Mouse (Mus musculus) kidney, postnatal 14 days (tissue): ENCODE results near the gene Olfr65.

Experiments used
- DNase-seq: peaks from one replicate; pipeline ENCODE4 v3.0.0; 2022; ENCODE audit warnings: mixed read lengths

The Olfr65 gene

DNA sequence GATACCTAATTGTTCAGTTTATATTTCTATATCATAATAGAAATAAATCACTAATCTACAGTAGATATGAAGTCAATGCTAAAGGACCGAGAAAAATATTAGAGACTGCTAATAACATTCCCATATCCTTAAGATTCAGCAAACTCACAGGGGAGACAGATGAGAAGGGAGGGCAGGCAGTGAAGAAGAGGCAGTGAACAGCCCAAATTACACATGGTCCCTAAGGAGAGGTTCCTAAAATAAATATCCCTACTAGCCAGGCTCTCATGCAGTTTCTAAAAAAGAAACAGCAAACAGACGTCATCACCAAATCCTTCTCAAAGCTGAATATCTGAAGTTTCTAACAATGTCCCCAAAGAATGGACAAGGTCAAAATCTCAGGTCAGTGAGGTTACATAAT, at the start of gene Olfr65:
Olfr65 (plus strand) TSS at position 301 of the 400 bp plus-strand sequence.
- DNase-seq: no peak

DNA sequence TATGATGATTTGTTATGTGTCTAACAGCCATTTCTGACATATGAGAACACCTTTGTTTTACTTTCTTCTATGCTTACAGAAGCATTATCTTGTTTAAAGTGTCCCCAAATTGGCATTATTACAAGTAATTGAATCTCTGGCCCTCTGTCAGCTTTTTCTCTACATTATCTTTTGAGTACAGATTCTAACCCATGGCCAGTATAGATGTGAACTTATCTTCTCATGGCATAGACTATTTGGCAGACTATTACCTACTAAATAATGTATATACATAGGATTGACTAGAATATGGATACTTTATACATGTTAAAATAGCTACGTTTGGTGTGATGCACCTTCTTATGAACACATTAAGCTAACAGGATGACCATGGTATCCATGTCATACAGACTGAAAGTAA, 48.6 kb upstream of the Olfr65 start:
- DNase-seq: no peak

DNA sequence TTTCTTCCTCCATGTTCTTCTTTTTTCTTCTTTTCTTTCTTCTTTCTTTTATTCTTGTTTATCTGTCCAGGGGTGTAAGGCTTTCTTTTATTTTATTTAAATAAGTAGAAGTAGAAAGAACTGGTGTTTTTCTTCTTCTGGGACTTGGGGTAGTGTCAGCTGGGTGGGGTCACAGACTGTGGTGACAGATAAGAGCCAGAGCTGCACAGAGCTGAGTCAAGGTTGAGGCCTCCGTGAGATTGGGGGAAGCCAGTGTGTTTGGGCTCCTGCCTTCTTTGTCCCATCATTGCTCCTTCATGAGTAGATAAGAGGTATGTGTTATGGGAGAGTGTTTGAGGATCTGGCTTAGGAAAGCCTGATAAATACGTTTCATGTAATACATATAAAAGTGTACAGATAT, 44.2 kb upstream of the Olfr65 start:
- no peak for DNase-seq

DNA sequence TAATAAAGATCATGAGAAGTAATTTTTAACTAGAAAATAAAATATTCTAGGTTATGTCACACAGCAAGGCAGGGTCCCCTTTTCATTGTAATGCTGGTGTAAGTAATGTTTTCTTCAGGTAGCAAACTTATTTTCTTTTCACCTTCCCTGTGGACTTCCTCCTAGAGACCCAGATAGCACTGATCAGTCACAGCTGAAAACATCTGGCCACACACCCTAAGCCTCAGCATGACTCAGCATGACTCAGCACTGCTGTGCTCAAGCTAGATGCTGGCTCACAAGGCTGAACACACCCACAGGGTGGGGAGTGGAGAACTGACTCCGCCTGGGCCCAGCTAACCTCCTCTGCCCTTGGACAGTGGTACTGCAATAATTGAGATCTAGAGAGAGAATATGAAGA, 42.4 kb upstream of the Olfr65 start:
- DNase-seq: no peak

DNA sequence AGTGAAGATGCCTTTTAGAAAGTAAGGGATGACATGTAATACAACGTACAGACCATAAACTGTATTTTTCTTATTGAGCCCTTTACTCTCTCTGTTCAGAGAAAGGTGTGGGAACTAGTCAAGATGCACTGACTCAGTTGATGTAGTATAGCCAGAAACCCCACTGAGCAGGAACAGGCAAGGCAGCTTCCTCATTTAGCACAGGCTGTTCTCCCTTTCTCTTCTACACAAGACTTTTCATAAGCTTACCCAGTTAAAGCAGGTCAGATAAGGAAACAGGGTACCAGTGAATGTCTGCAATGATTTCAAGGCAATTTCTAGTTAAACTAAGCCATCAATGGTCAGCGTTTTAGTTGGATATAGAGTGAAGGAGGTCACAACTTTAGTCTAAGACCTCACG, 41.8 kb upstream of the Olfr65 start:
- no peak for DNase-seq

DNA sequence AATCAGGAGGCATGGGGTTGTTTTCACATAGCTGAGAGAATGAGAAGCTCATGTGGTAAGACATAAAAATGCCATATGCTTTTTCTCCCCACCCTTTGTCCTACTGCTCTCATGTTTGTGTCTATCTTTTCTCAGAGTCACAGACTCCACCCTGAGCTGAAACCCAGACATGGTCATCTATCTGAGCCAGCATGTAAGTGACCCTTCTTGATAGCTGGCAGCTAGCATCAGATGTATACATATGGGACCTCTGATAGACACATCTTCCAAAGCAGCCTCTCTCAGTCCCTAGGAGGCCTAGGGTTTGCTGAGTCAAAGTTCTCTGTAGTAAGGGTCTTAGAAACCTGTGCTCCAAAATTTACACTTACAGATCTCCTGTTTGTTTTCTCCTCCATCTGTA, 37.6 kb upstream of the Olfr65 start:
- DNase-seq: no peak

DNA sequence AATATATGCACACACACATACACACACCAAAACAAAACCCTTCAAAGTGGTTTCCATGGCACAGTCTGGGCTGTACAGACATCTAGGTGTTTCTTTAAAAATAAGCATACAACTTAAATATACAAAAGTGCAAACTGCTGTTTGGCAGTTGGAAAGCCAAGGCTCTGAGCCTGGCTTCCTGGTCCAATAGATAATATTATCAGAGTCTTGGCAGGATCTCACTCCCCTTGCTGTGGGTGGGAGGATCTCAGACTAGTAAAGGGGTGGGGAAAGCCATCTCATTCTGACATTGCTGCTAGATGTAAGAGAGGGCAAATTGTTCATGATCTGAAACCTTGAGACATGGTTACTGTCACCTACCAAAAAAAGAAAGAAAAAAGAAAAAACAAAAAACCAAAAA, 32.6 kb upstream of the Olfr65 start:
- no peak for DNase-seq

DNA sequence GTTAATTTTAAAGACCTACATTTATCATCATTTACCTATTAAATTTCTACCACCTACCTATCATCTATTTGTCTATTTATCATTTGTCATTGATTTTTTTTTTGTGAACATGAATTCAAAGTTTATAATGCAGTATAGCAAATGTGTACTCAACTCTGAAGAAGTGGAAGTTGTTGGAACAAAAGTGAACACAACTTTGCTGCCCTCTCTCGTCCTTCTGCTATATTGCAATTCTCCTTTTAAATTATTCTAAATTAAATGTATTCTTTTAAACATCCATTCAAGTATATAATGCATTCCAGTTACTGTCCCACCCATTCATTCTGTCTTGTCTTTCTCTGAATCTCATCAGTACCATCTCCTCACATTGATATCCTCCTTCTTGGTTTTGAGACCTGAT, 30.2 kb upstream of the Olfr65 start:
- DNase-seq: no peak

DNA sequence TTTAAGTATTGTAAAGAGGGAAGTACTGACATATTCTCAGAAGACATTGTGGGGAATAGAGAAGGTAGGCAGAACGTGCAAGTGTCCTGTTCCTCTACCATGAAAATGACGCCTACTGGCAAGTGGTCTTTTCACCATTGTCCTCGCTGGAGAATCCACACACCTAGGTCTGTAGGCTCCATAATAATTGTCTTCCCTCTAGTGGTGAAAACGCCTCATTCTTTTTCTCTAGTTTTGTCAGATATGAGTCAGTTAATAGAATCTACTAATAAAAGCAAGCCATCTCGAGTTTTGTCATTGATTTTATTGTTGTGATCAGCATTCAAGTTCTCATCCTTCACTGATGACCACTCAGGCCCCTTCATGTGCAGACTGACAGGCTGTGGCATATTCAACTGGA, 28.8 kb upstream of the Olfr65 start:
- DNase-seq: no peak

DNA sequence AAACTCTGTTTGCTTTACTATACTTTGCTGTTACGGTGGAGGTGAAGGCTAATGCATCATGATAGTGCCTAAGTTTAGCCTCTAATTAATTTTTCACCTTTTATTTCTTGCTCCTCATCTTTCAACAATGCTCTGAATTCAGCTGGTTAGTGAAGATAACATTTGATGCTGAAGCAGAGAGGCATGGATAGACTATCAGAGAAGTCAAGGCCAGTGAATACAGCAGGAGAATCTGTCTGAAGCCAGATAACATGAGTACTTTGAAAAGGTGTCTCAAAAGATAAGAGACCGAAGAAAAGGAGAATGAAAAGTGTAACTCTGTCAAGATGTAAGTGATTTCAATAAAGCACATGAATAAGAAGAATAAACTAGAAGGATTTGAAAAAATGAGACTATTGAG, 26.2 kb upstream of the Olfr65 start:
- no peak for DNase-seq

DNA sequence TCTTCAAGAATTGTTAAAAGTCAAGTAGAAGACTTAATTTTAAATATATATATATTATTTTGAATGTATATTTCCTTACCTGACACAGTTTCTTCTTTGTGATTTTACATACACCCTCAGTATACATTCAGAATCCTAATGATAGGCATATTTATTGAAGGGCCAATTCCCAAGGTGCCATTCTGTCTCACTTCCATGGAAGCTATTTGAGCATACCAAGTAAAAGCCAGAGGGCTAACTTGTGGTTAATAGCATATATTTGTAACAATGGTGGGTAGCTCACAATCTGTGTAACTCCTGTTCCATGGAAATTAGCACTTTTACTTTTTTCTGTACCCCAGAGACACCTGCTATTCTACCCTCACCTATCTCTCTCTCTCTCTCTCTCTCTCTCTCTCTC, 17.1 kb upstream of the Olfr65 start, which contains the start of gene Olfr66:
Olfr66 (minus strand) TSS at position 101 of the 400 bp plus-strand sequence.
- no peak for DNase-seq

DNA sequence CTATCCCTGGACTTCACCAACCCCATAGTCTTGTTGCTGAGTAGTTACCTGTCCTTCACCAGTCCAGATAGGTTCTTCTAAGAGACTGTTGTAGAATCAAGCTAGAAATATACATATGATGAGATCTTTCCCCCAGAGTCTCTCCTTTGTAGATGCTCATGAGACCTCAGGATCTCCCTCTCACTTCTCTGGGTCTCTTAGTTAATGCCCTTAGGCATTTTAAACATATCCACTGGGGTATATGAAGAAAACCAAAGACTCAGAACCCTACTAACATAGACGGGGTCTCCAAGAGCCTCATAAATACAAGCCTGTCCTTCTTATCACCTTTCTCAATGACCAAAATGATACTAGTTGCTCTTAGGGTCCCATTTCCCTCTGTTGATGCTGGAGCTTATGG, 8.9 kb upstream of the Olfr65 start, which contains the start of gene Olfr64:
Olfr64 (minus strand) TSS at position 101 of the 400 bp plus-strand sequence.
- DNase-seq: no peak

DNA sequence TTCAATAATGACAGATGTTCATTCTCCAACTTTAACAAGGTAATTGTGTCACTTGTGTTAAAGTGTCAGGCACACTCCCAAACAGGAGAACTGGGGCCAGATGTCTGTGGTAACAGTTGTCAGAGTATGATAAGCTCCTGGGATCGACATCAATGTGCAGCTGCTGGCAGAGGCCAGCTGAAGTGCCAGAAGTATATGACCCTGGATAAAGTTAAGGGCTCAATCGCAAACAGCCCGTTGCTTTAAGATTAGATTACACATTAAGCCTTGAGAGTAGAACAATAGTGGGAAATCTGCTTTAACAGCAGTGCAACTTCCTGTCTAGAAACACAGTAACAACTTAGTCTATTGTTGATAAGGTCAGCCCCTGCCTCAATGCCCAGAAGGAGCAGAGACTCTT, 6.8 kb downstream of the Olfr65 start:
- DNase-seq: no peak

DNA sequence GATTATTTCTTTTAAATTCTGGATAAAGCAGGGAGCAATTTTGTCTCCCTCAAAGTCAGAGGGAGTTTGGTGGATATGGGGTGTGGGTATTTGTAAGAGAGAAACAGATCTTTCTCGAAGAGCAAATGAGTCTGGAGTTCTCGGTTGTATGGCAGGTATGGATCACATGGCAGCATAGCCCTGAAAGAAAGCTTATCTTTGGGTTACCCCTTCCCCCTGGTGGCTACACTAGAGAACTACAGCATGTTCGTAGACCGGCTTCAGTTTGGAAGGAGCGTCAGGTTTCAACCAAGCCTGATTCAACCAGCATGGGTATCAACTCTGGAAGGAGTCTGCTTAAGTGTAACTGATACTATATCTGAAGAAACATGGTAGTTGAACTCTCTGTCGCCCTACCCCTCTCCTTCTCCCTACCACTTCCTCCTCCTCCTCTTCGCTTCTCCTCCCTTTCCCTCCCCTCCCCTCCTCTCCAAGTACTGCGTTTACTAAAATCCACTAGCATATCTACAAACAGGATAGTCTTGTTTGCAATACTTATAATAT, 9.8 kb downstream of the Olfr65 start:
- DNase-seq: no peak

DNA sequence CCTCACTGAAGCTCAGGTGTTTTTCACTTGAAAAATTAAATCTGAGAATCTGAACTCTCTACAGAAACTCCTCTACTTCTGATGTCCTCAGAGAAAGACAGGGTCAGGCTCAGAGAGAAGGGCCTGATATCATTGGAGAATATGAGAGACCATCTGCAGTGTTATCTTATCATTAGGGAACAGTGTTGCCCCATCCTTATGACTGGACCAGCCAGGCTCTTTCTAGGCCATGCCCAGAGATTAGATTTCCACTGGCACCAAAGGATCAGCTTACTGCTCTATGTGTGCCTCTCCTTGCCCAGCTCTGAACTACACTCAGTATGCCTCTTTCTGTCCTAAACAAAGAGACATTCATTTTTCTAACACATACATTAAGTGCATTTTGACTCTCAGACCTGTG, 12.1 kb downstream of the Olfr65 start:
- no peak for DNase-seq

DNA sequence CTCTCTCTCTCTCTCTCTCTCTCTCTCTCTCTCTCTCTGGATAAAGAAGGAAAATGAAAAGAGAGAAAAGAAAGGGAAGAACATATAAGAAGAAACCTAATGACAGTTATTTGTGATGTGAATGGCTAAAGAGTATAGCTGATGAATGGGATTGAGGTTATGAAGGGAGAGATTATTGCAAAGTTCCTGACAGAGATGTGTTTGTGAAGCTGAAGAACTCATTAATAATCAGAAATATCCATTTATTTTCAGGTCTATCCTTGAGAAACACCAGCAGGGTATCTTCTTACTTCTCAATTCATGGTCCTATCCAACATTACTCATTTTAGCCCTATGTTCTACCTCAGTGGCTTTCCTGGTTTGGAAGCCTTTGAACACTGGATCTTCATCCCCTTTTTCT, 25.2 kb downstream of the Olfr65 start, which contains the start of gene Olfr631:
Olfr631 (plus strand) TSS at position 301 of the 400 bp plus-strand sequence.
- no peak for DNase-seq

DNA sequence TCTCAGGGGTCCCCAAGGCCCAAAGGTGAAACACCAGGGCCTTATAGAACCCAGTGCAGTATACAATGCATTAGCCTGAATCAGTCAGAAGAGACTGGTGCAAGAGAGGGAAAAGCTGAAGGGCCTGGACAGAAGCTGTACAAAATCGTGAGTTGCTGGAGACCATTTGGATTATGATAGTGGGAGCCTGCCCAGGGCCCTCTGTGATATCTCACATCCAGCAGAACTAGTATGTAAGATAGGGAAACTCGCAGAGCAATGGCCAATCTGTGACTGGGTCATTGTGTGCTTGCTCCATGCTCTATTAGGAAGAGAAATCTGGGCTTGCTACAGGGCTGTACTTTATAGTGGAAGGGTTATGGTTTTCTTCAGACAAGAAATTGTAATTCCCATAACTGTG, 31.0 kb downstream of the Olfr65 start, which contains the start of gene Olfr632:
Olfr632 (plus strand) TSS at position 84 of the 400 bp plus-strand sequence.
- no peak for DNase-seq

DNA sequence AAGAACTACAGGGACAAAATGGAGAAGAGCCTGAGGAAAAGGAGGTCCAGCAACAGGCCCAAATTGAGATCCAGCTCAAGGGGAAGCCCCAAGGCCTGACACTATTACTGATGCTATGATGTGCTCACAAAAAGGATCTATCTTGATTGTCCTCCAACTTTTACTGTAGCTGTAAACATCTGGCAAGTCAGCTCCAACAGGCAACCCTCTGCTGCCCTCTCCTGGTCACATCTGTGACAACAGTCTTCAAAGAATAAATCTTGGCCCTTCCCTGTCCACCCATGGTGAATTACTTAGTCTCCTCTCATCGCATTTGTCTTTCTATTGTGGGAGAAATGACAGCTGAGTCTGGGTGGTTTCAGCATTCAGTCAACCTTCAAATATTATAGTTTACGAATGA, 39.4 kb downstream of the Olfr65 start:
- DNase-seq: peak; percentile 8

DNA sequence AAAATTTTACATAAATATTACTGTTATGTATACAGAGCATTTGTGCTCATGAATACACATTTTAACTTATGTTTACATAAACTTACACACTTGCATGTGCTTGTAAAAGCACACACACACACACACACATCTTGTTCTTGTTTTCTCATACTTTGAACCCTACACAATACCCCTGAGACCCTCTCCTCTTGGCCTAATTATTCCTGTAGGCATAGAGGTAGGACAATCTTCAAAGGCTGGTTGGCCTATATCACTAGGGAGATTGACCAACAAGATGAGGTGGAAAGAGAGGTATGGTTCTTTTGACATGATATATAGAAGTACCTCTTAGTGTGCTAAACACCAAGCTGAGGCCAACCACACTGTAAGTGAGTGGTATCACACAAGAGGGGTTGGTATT, 40.9 kb downstream of the Olfr65 start, which contains the start of gene Olfr633:
Olfr633 (plus strand) TSS at position 301 of the 400 bp plus-strand sequence.
- no peak for DNase-seq
